Mouse (Mus musculus): Measurements from ENCODE around the gene Rcsd1.

GRCm38 (mm10) chr1:165667380-165667779 is 42.2 kb downstream of the Rcsd1 start:
- no peak for TF ChIP-seq POLR2A (IDR thresholded peaks at IDR 0.05; ENCODE audit: borderline replicate concordance, extremely low read depth, insufficient read depth, insufficient read length, poor library complexity, severe bottlenecking)
- no peak for TF ChIP-seq CTCF (IDR thresholded peaks at IDR 0.05; ENCODE audit: borderline replicate concordance, extremely low read depth, insufficient read depth, insufficient read length)
